Mouse (Mus musculus) lung, postnatal 36 days (tissue): Measurements from ENCODE around the gene Peak1.
A peak's percentile ranks its signal among the peaks of the same experiment; 100 is the strongest.

ENCODE experiments used
- DNase-seq: peaks from one replicate; pipeline ENCODE4 v3.0.0; 2022; ENCODE audit warnings: mixed read lengths

The Peak1 gene

DNA sequence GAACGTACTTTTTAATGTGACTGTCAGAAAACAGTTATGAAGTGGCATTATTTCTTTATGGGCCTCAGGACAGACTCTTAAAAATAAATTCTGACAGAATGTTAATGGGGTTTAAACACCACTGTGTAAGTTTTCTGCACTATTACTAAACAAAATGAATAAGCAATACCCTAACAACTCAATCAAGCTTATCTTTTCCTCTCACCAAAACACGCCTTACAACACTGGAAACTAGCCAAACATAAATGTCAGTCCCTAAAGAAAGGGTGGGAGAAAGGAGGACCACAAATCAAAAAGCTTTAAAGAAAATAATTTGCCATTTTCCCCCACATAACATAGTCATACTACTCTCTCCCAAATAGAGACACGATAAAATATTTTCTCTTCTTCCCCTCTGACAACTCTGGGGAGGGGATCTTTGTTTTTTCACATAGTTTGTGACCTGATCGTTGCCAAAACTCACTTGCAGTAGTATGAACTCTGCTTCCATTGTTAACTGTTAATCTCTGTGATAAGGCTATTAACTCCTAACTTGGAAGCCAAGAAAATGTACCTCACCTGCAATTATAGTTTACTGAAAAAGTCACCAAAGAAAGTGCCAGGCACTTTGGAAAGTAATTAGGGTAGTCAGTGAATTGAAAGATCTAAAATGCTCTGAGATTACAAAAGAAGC, 1.8 kb downstream of the Peak1 start:
- no peak for DNase-seq

DNA sequence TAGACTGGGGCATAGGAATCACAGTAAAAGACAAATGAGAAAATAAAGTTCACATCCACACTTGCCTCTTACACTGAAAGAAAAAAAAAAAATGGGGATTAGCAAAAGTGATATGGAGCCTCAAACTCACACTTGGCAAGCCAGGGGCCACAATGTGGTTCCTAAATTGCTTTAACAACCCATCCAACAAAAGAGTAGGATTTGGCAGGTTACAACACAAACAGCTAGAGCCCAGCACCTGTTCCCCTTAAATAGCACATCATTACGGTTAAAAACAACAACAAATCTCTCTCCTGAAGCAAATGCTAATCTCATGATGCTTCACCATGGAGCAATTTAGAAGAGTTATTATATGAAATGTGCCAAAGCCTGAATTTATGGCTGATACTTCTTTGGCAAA, 2.5 kb downstream of the Peak1 start:
- peak; percentile 32 for DNase-seq

DNA sequence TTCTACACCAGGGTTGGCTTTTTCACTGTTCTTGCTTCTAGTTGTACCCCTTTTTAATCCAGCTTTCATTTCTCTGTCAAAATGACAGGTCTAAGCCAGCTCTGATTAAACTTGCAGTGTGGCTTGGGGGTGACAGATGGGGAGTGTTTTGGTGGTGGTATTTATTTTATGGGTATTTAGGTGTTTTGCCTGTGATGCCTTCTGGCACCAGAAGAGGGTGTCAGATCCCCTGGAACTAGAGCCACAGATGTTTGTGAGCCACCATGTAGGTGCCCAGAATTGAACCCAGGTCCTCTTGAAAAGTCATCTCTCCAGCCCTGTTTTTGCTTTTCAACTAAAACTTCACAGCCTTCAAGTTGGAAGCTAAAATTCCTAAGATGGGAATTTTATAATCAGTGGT, 3.5 kb downstream of the Peak1 start:
- no peak for DNase-seq

DNA sequence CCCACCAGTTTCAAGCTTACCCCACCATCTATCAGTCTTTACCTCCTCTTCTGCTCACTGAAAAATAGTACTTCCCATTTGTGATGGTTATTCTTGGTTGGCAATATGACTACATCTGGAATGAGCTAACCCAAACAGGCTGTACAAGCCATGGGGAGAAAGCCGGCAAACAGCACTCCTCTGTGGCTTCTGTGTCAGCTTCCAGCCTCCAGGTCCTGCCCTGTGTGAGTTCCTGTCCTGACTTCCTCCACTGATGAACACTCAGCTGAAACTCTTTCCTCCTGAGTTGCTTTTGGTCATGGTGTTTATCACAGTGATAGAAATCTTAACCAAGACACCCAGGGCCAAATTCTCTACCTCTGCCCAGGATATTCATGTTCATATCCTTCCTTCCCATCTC, 5.2 kb downstream of the Peak1 start:
- no peak for DNase-seq

DNA sequence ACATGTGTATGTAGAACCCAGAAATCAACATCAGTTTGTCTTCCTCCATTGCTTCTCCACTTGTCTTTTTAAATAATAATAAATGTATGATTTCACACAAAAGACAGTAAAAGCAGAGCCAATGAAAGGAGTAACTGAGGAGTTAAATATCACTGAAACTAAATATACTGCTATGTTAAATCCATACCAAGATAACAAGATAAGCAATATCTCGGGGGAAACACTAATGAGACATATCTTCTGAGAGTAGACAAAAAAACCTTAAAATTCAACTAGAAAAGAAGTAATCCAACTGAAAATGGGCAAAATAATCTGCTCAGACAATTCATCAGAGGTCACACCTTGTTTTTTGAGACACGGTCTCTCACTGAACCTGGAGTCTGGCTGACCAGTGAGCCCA, 7.9 kb downstream of the Peak1 start:
- DNase-seq: no peak

DNA sequence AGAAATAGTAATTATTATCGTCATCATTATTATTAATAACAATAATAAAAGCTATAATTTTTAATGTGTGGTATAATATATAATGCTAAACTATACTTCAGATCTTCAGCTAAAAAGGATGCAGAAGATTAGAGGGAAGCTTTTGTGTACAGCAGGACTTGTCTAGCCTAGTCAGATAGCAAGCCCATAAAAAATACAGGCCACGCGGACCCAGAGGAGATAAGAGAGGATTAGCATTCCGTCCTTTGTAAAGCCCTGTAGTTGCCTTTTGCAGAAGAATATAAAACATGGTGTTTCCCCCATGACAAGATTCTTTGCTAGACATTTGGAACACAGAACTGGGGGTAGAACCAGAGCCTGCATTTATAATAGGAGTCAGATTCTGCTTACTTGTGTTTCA, 13.2 kb downstream of the Peak1 start:
- DNase-seq: no peak

DNA sequence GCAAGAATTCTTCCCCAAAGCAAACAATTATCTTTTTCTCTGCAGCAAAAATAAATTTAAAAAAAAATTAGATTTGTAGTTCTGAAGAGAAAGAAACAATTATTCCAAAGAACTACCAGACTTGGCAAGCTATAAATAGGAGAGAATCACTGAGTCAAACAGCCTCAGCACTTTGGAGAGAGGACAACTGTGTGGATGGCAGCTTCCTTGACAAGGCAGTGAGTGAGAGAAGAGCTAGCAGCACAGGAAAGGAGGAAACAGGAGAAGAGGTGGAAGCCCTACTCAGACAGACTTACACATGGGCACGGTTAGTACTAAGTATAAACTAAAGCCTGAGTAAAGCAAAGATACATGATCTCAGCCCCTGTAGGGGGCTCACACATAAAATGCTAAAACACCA, 21.6 kb downstream of the Peak1 start:
- DNase-seq: no peak

DNA sequence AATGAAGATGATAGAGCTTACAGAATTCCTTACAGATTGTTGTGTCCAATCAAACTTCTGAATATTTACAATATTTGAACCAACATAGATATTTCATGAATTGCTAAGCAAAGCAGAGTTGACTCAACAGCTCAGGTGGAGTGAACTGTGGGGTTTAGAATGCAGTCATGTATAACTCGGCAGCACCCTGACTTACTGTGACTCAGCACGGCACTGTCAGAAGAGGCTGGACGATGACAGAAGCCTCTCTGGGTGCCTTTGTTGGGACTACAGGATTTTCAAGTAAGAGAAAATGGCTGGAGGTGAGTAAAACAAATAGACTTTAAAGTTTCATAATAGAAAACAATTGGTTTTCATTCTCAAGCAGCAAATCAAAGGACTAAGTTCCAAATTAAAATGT, 25.0 kb downstream of the Peak1 start:
- no peak for DNase-seq

DNA sequence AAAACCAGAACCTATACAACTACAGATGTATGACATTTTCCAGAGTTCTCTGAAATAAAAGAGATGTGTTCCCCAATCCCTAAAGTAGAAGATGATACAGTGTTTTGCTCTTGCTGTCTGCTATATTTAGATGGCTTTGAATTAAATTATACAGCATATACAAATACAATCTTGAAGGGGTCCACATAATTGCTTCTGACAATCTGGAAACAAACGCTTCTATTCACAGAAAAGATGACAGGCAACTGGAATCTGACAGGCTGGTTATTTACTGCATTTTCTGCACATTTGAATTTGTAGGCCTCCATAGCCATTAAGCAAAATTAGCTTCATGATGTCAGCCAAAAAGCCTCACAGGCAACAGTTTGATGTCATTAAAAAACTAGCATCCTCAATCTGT, 35.1 kb downstream of the Peak1 start:
- no peak for DNase-seq

DNA sequence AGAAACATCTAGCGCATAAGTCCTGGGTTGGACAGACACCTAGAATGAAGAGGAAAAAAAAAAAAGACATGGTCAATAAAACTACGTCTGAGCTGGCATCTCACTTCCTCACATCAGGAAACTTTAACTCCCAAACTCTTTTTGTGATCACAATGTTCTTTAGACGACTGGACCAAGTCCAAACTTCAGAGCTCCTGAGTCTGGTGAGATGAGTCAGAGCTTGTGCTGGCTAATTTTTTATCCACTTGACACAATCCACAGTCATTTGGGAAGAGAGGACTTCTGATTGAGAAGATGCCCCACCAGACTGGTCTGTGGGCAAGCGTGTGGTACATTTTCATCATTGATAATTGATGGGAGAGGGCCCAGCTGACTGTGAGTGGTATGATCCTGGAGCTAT, 43.5 kb downstream of the Peak1 start:
- DNase-seq: peak; percentile 54

DNA sequence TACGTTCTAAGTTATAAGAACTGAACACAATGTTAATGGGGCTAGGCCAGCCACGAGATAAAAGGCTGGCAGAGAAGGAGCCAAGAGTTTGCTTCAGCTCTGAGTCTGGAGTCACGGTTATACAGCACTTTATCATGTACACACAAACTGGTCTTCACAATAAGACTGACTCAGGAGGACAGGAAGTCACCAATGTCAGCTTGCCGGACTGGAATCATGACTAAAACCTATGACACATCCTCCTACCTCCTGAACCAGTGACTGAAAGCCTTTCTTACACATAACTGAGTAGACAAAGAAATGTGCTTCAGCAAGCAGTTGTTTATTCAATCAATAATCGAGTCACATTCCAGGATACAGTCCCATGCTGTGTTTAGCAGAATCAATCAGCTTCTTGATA, 47.2 kb downstream of the Peak1 start:
- DNase-seq: no peak

DNA sequence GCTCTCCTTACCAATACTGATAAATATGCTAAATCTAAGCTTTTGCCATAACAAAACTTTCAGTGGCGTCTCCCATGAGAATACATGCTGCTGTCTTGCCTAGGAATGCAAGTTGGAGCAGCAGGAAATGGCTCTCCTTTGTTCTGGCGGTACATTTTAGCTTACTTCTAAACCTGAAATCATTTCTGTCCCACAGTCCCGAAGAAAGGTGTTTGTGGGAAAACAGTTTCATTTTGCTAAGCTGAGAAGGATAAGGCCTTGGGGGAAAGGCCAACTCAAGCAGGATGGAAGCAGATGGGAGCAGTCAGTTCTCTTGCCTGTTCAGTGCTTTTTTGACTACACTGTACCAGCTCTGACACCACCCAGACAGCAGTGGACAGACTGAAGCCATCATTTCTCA, 49.1 kb downstream of the Peak1 start:
- no peak for DNase-seq

DNA sequence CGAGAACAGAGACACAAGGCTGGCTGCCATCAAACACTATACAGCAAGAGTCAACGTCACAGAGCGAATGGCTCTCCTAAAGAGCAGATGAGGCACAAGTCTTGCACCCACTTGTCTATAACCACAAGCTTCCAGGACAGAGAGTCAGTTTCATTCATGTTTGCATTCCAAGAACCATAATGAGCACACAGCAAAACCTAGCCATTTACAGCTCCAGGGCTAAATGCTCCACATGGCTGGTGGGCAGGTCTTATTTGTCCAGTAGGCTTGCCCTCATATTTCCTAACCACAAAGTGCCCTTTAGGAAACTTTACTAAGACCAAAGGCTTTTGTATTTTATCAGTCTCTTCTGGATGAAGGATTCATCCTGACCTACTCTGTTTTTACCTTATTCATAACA, 54.6 kb downstream of the Peak1 start:
- peak; percentile 47 for DNase-seq

DNA sequence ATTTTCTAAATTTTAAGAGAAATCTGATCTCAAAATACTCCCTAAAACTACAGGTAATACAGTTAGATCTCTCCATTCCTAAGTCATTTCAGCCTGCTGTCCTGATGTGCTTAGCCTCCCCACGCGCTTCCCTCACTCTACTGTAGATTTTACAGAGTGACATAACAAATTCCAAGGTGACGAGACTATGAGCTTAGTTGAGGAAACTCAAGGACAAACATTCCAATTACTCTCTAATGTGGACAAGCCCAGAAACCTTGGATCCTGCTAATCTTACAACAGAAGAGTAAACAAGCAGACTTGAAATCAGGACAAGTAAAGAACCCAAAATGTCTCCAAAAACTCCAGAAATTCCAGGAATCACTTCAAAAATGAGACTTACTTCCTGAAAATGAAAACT, 58.6 kb downstream of the Peak1 start:
- no peak for DNase-seq

DNA sequence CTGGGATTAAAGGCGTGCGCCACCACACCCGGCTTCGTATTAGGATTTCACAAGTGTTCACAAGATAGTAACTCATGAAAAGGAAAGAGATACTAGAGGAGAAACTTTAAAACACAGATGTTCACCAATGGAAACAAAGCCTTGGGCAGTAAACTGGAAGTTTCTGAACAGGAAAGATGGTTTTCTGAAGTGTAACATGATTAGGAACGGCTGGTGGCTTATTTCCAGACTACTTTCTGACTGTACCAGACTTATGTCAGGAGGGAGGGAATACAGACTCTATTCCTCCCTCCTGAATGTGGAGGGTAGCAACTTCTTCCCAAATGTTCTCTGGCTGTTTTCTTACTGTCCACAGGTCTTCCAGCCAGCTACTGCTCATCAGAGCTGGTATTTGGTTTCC, 62.7 kb downstream of the Peak1 start:
- peak; percentile 22 for DNase-seq

DNA sequence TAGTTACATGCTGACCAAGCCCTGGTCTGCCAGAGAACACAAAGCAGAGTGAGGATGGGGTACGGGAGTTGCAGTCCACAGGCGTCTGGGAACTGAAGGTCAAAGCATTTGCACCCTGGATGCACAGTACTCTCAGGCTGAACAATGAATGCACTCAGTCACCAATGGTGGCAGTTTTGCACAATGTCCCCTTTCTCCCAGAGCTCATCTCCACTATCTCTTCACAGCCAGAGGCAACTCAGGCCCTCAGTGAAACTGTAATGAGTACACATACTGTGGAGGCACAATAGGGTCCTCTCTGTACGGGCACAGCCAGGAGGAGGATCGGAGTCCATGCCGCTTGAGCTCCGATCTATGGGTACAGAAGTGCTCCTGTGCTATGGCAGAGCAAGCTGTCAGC, 71.5 kb downstream of the Peak1 start:
- DNase-seq: no peak

DNA sequence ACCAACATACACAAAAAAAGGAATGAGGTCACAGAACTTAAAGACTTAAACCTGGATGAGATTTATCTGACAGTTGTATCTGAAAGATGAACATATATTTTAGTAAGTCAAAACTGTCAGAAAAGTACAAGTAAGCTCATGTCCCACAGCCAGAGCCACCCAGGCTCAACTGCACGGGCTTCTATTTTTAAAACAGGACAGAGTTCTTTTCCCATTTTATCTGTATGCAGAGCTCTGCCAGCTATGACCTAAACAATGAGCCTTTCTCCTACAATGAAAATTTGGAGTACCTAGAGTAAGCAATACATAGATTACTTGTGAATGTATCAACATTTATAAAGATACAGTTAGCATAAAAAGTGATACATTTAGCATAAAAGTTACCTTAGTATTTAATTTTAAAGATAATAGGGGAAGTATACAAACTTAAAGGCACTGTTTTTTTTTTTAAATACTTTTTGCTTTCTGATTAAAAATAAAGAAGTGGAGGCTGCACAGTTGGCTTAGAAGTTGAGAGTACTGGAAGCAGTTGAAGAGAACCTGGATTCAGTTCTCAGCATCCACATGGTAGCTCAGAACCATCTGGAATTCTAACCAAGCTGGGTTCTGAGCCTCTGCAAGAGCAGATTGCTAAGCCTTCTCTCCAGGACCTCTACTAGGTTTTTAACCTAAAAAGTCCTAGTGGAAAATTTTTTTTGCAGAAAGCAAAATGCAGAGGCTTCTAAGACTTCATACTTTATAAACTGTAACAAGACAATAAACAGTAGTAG, 78.3 kb downstream of the Peak1 start:
- no peak for DNase-seq

DNA sequence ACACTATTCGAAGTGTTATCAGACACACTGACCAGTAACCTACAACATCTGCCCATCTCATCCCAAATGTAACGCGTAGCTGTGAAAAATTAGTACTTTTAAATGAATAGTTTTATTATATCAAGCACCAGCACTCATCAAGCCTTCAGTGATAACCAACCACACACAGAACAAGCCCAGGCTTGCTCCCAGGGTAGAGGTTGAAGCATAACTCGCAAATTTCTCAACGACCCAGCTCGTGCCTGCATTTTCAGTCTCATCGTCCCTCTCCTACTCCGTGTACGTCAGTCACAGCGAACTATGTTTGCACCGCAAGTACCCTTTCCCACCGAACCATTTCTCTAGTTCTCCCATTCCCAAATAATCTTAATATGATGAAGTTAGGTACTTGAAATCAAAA, 83.5 kb downstream of the Peak1 start:
- DNase-seq: no peak

DNA sequence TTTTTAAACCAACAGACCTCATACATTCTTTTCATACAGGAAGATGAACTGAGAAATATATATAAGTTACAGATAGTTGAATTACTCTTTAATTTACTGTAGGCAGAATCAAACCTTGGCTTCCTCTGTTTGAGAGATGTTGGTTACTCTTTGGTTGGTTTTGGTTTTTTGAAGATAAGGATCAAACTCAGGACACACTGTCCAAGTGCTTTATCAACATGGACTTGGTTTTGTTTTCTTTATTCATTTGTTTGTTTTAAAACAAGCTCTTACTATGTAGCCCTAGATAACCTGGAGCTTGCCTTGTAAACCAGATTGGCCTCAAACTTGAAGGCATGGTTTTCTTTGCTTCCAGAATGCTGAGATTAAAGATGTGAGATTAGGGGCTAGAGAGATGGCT, 85.1 kb downstream of the Peak1 start:
- no peak for DNase-seq

DNA sequence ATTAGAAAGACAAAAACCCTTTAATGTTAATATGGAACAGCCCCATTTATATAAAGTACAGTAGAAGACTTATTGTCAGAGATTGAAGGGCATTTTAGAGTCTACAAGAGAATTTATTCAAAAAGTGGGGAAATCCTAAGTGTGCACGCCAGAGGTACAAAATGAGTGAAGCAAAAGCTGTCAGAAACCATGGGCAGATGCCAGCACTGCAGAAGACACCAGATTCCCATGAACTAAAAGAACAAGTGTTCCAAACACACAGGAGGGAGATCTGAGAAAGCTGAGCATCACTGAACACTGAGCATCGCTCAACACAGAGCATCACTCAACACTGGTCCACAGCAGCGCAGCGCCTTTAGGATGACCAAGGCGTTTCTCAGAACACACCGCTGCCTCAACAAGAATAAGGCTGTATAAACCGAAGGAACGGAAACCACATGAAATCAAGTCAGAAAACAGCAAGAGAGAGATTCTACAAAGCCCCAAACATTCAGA, 91.3 kb downstream of the Peak1 start:
- DNase-seq: no peak

DNA sequence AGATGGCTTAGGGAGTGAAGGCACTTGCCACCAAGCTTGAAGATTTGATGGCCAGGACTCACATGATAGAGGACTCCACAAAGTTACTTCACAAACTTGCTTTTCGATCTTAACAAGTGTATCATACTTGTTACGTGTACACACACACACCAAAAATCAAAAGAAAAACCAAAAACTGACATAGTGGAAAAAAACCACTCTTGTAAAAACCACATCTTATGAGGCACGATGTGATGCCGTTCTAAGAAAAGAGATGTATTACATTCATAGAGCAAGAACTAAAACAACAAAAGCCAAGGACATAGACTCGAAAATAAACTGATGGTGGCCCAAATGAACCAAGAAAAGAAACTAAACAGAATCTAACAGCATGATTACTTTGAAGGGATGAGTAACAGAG, 92.1 kb downstream of the Peak1 start:
- no peak for DNase-seq

DNA sequence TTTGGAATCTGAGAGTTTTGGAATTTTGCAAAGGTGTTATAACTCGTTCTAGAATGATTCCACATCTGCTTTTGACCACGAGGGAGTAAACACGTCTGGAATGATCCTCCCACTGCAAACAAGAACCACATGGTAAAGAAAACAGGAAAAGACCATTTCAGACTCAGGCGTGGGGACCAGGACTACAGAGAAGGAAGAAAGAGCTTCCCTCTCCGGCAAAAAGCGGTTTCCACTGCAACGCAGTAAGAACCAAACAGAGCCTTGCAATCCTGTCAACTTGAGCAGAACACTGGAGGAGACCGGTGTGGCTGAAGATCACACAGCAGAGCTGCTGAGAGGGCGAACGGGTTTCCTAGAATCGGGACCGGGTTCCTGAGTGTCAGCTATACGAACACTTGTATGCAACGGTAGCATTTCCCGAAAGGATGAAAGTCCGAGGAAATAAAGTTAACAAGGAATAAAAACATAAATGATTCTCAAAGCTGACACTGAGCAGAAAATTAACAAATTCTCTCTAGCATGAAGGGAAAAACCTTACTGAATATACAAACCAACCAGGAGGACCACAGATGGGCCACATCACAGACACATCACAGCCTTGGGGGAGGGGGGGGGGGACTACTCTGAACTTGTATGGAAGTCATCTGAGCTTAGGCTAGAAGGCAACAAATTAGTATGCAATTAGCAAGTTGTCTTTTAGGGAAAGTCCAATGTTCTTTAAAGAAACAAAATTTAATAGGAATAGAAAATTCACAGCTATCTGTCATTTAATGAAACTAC, 93.1 kb downstream of the Peak1 start:
- DNase-seq: peak; percentile 26

DNA sequence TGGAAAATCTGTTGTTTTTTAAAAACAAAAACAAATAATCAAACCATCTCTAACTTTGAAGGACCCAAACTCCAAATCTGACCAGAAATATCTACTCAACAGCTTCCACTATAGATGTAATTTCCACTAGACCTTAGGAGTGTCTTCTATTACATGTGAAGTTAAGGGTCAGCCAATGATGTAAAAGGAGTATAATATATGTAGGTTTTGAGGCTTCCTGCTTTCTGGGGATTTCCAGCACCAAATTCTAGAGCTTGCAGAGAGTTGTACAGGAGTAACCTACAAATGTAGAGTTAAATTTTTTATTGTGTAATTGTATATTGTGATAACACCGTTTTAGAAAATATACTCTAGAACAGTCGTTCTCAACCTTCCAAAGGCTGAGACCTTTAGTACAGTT, 96.6 kb downstream of the Peak1 start:
- DNase-seq: no peak

DNA sequence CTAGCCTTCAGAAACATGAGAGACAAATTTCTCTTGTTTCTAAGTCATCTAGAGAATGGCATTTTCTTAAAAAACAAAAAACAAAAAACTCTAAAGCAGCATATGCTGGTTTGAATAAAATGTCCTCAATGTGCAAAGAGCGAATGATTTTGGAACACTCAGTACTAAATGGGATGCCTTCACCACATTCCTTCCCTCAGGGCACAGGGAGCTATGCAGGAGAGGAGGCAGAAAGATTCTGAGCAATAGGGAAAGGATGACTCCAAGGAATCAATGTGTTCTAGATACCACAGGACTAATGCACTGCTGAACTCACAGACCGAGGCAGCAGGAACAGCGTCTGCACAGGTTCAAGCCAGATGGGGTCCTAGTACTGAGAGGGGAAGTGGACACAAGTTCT, 103.5 kb downstream of the Peak1 start:
- DNase-seq: no peak
